Comparison of ENCODE assay signal across 1 mouse cellular context in genomic region chr7:75848115-75848775, GRCm38 (mm10).
TF ChIP-seq lines count a peak whose summit lies in the region.

Klhl25 (plus strand) TSS chr7:75848310.

TF ChIP-seq in MEL, 35 proteins besides CTCF, POLR2A, EP300 and RAD21 (continued from another document):
- no peak for TF ChIP-seq NRF1 (IDR thresholded peaks at IDR 0.05; ENCODE audit: insufficient read depth, low read depth, low read length, poor library complexity, severe bottlenecking)
- TF ChIP-seq SIN3A (IDR thresholded peaks at IDR 0.05; ENCODE audit: low read length): peak; percentile 82; the same call in 1 of the 2 replicates
- no peak for TF ChIP-seq CHD1 (IDR thresholded peaks at IDR 0.05; ENCODE audit: low read depth, low read length)
